Mouse (Mus musculus) C2C12 (cell line): ENCODE results near the gene Fcamr.

Experiments used
- CEBPB ChIP-seq: IDR thresholded peaks from one replicate; pipeline ENCODE4 v1.6.1; 2011; ENCODE audit warnings: low read depth, mild to moderate bottlenecking, control low read depth, moderate library complexity
- CTCF ChIP-seq: IDR thresholded peaks from one replicate; pipeline ENCODE4 v1.5.1; 2011; ENCODE audit not compliant: control insufficient read depth, insufficient read depth, insufficient read length
- FOSL1 ChIP-seq: IDR thresholded peaks from one replicate; pipeline ENCODE4 v1.8.0; 2011; ENCODE audit warnings: mild to moderate bottlenecking, low read length; ENCODE audit not compliant: poor library complexity, insufficient read depth, severe bottlenecking
- MAX ChIP-seq: IDR thresholded peaks from one replicate; pipeline ENCODE4 v1.6.1; 2011; ENCODE audit warnings: mild to moderate bottlenecking, control low read depth
- MYOD1 ChIP-seq: IDR thresholded peaks from one replicate; pipeline ENCODE4 v1.6.1; 2011; ENCODE audit warnings: low read depth; ENCODE audit not compliant: control insufficient read depth, insufficient read length
- USF1 ChIP-seq: IDR thresholded peaks from one replicate; pipeline ENCODE4 v1.6.1; 2011; ENCODE audit warnings: low read depth, mild to moderate bottlenecking, control low read depth, moderate library complexity

GRCm38 (mm10) chr1:130844516-130844915, 43.8 kb downstream of the Fcamr start:
- TF ChIP-seq CTCF (no peak), FOSL1 (no peak), MYOD1 (no peak), CEBPB (no peak), MAX (no peak), USF1 (no peak)
